Mouse (Mus musculus): ENCODE data around the gene Far2. TPM values are rescaled to one million over a fixed set of nuclear protein-coding genes. Genes with fewer than 3 reads are reported as not detected.
A peak's percentile ranks its signal among the peaks of the same experiment; 100 is the strongest.

The Far2 gene
- polyA plus RNA-seq, 1 experiment from 2014 or later = 2.2 TPM

GRCm38 (mm10) chr6:148185694-148186093, 138.6 kb downstream of the Far2 start:
- H3K9ac ChIP-seq (ENCODE audit: low read length) = no peak overlapping the region
- ATAC-seq (ENCODE audit: insufficient number of reproducible peaks, low FRiP score, low TSS enrichment, low read depth) (no peak), DNase-seq (ENCODE audit: low spot score) (no peak)
- peaks cover 9% of the 10 kb centered on the region for H3K36me3 ChIP-seq (ENCODE audit: control insufficient read depth, insufficient read depth, low read length)
- H3K4me2 ChIP-seq (ENCODE audit: low read depth, severe bottlenecking) = no peak overlapping the region
- H3K27ac ChIP-seq (replicated peaks; ENCODE audit: low read depth, low read length) = no peak overlapping the region
- no peak overlapping the region for H3K4me3 ChIP-seq (ENCODE audit: low read depth, low read length)
- no peaks in the 10 kb centered on the region for H3K9me3 ChIP-seq (ENCODE audit: control insufficient read depth, low read length)
- WGBS = 79% methylated on average over 1 of the region's 1 CpGs
- H3K4me1 ChIP-seq (ENCODE audit: control insufficient read depth, insufficient read depth, low read length) = no peaks in the 10 kb centered on the region
- no peaks in the 10 kb centered on the region for H3K27me3 ChIP-seq (ENCODE audit: control insufficient read depth, insufficient read depth, low read length)

- H3K9ac ChIP-seq (ENCODE audit: low read length) = no peak overlapping the region
- no peak overlapping the region for H3K4me3 ChIP-seq (ENCODE audit: low read depth, low read length)
- H3K27me3 ChIP-seq (ENCODE audit: control insufficient read depth, insufficient read depth, low read length) = no peaks in the 10 kb centered on the region
- H3K36me3 ChIP-seq (ENCODE audit: control insufficient read depth, insufficient read depth, low read length) = peaks cover 7% of the 10 kb centered on the region; the same call in 1 of the 2 replicates
- H3K27ac ChIP-seq (replicated peaks; ENCODE audit: low read depth, low read length) = no peak overlapping the region
- DNase-seq (ENCODE audit: low spot score) (no peak), ATAC-seq (ENCODE audit: insufficient number of reproducible peaks, low FRiP score, low TSS enrichment, low read depth) (no peak)
- H3K4me1 ChIP-seq (ENCODE audit: control insufficient read depth, insufficient read depth, low read length) = no peaks in the 10 kb centered on the region
- H3K4me2 ChIP-seq (ENCODE audit: low read depth, severe bottlenecking) = no peak overlapping the region
- 92% methylated on average over 6 of the region's 6 CpGs for WGBS
- no peaks in the 10 kb centered on the region for H3K9me3 ChIP-seq (ENCODE audit: control insufficient read depth, low read length)
Observed at GRCm38 (mm10) chr6:148193972-148194701, 147.1 kb downstream of the Far2 start.

GRCm38 (mm10) chr6:148199177-148199576, 152.1 kb downstream of the Far2 start:
- Histone ChIP-seq H3K27ac (replicated peaks; ENCODE audit: low read depth, low read length) (no peak overlapping the region), H3K9ac (ENCODE audit: low read length) (no peak overlapping the region), H3K4me2 (ENCODE audit: low read depth, severe bottlenecking) (no peak overlapping the region), H3K4me3 (ENCODE audit: low read depth, low read length) (no peak overlapping the region), H3K9me3 (ENCODE audit: control insufficient read depth, low read length) (no peaks in the 10 kb centered on the region), H3K36me3 (ENCODE audit: control insufficient read depth, insufficient read depth, low read length) (peaks cover 11% of the 10 kb centered on the region; the same call in 1 of the 2 replicates), H3K4me1 (ENCODE audit: control insufficient read depth, insufficient read depth, low read length) (no peaks in the 10 kb centered on the region), H3K27me3 (ENCODE audit: control insufficient read depth, insufficient read depth, low read length) (no peaks in the 10 kb centered on the region)
- 90% methylated on average over 2 of the region's 2 CpGs for WGBS
- ATAC-seq (ENCODE audit: insufficient number of reproducible peaks, low FRiP score, low TSS enrichment, low read depth) = no peak
- no peak for DNase-seq (ENCODE audit: low spot score)

GRCm38 (mm10) chr6:148199729-148200128, 152.7 kb downstream of the Far2 start:
- Histone ChIP-seq H3K27ac (replicated peaks; ENCODE audit: low read depth, low read length) (no peak overlapping the region), H3K9ac (ENCODE audit: low read length) (no peak overlapping the region), H3K4me1 (ENCODE audit: control insufficient read depth, insufficient read depth, low read length) (no peaks in the 10 kb centered on the region), H3K36me3 (ENCODE audit: control insufficient read depth, insufficient read depth, low read length) (peaks cover 11% of the 10 kb centered on the region; the same call in 1 of the 2 replicates), H3K4me3 (ENCODE audit: low read depth, low read length) (no peak overlapping the region), H3K4me2 (ENCODE audit: low read depth, severe bottlenecking) (no peak overlapping the region), H3K9me3 (ENCODE audit: control insufficient read depth, low read length) (no peaks in the 10 kb centered on the region), H3K27me3 (ENCODE audit: control insufficient read depth, insufficient read depth, low read length) (no peaks in the 10 kb centered on the region)
- ATAC-seq (ENCODE audit: insufficient number of reproducible peaks, low FRiP score, low TSS enrichment, low read depth) (no peak), DNase-seq (ENCODE audit: low spot score) (no peak)
- 92% methylated on average over 3 of the region's 3 CpGs for WGBS

- no peak for ATAC-seq (ENCODE audit: insufficient number of reproducible peaks, low FRiP score, low TSS enrichment, low read depth)
- Histone ChIP-seq H3K4me1 (ENCODE audit: control insufficient read depth, insufficient read depth, low read length) (no peaks in the 10 kb centered on the region), H3K27ac (replicated peaks; ENCODE audit: low read depth, low read length) (no peak overlapping the region), H3K4me2 (ENCODE audit: low read depth, severe bottlenecking) (no peak overlapping the region), H3K9me3 (ENCODE audit: control insufficient read depth, low read length) (no peaks in the 10 kb centered on the region), H3K36me3 (ENCODE audit: control insufficient read depth, insufficient read depth, low read length) (peaks cover 11% of the 10 kb centered on the region), H3K9ac (ENCODE audit: low read length) (no peak overlapping the region), H3K4me3 (ENCODE audit: low read depth, low read length) (no peak overlapping the region), H3K27me3 (ENCODE audit: control insufficient read depth, insufficient read depth, low read length) (no peaks in the 10 kb centered on the region)
- 76% methylated on average over 1 of the region's 1 CpGs for WGBS
- DNase-seq (ENCODE audit: low spot score) = no peak
Observed at GRCm38 (mm10) chr6:148205134-148205533, 158.1 kb downstream of the Far2 start.

GRCm38 (mm10) chr6:148207522-148207921, 160.5 kb downstream of the Far2 start:
- DNase-seq (ENCODE audit: low spot score) (no peak), ATAC-seq (ENCODE audit: insufficient number of reproducible peaks, low FRiP score, low TSS enrichment, low read depth) (no peak)
- no peaks in the 10 kb centered on the region for H3K9me3 ChIP-seq (ENCODE audit: control insufficient read depth, low read length)
- H3K27ac ChIP-seq (replicated peaks; ENCODE audit: low read depth, low read length) = no peak overlapping the region
- WGBS = 90% methylated on average over 1 of the region's 1 CpGs
- peaks cover 11% of the 10 kb centered on the region for H3K36me3 ChIP-seq (ENCODE audit: control insufficient read depth, insufficient read depth, low read length)
- no peak overlapping the region for H3K9ac ChIP-seq (ENCODE audit: low read length)
- H3K4me2 ChIP-seq (ENCODE audit: low read depth, severe bottlenecking) = no peak overlapping the region
- no peaks in the 10 kb centered on the region for H3K27me3 ChIP-seq (ENCODE audit: control insufficient read depth, insufficient read depth, low read length)
- H3K4me1 ChIP-seq (ENCODE audit: control insufficient read depth, insufficient read depth, low read length) = no peaks in the 10 kb centered on the region; the same call in 1 of the 2 replicates
- H3K4me3 ChIP-seq (ENCODE audit: low read depth, low read length) = no peak overlapping the region

- peak overlapping the region; percentile 99 for H3K4me3 ChIP-seq (ENCODE audit: low read depth, low read length)
- H3K36me3 ChIP-seq (ENCODE audit: control insufficient read depth, insufficient read depth, low read length) = no peaks in the 10 kb centered on the region
- WGBS = under 1% methylated on average over 51 of the region's 51 CpGs
- peak overlapping the region; percentile 85 for H3K9ac ChIP-seq (ENCODE audit: low read length)
- peaks cover 8% of the 10 kb centered on the region; the same call in 1 of the 2 replicates for H3K4me1 ChIP-seq (ENCODE audit: control insufficient read depth, insufficient read depth, low read length)
- peak overlapping the region; percentile 56 for H3K4me2 ChIP-seq (ENCODE audit: low read depth, severe bottlenecking)
- no peaks in the 10 kb centered on the region for H3K9me3 ChIP-seq (ENCODE audit: control insufficient read depth, low read length)
- no peaks in the 10 kb centered on the region for H3K27me3 ChIP-seq (ENCODE audit: control insufficient read depth, insufficient read depth, low read length)
- H3K27ac ChIP-seq (replicated peaks; ENCODE audit: low read depth, low read length) = peak overlapping the region; percentile 31; the same call in 1 of the 2 replicates
- ATAC-seq (ENCODE audit: insufficient number of reproducible peaks, low FRiP score, low TSS enrichment, low read depth) (peak; percentile 44), DNase-seq (ENCODE audit: low spot score) (no peak)
Observed at GRCm38 (mm10) chr6:148211391-148211876, 164.4 kb downstream of the Far2 start.

GRCm38 (mm10) chr6:148211897-148212680, 165.0 kb downstream of the Far2 start, which contains the start of gene Ergic2:
TSS of gene Ergic2 (minus strand) at chr6:148212374.
- Histone ChIP-seq H3K4me3 (ENCODE audit: low read depth, low read length) (peak within 1 kb of the TSS; percentile 99), H3K9me3 (ENCODE audit: control insufficient read depth, low read length) (no peaks in the 10 kb centered on the region), H3K36me3 (ENCODE audit: control insufficient read depth, insufficient read depth, low read length) (no peaks in the 10 kb centered on the region), H3K27ac (replicated peaks; ENCODE audit: low read depth, low read length) (peak within 1 kb of the TSS; percentile 65; the same call in 1 of the 2 replicates), H3K4me1 (ENCODE audit: control insufficient read depth, insufficient read depth, low read length) (peaks cover 9% of the 10 kb centered on the region; the same call in 1 of the 2 replicates), H3K27me3 (ENCODE audit: control insufficient read depth, insufficient read depth, low read length) (no peaks in the 10 kb centered on the region), H3K4me2 (ENCODE audit: low read depth, severe bottlenecking) (peak within 1 kb of the TSS; percentile 63), H3K9ac (ENCODE audit: low read length) (peak within 1 kb of the TSS; percentile 85)
- DNase-seq (ENCODE audit: low spot score) (peak; percentile 97), ATAC-seq (ENCODE audit: insufficient number of reproducible peaks, low FRiP score, low TSS enrichment, low read depth) (peak; percentile 99)
- WGBS = under 1% methylated on average over 61 of the region's 61 CpGs
